Mouse (Mus musculus): ENCODE measurements around the gene Polr1c. TPM values are rescaled to one million over a fixed set of nuclear protein-coding genes. Genes with fewer than 3 reads are reported as not detected.

The Polr1c gene
- total RNA-seq (2023; ENCODE audit: inconsistent age) = 52.1 to 58.8 TPM (median 57.5 TPM) in 4 replicates

DNA sequence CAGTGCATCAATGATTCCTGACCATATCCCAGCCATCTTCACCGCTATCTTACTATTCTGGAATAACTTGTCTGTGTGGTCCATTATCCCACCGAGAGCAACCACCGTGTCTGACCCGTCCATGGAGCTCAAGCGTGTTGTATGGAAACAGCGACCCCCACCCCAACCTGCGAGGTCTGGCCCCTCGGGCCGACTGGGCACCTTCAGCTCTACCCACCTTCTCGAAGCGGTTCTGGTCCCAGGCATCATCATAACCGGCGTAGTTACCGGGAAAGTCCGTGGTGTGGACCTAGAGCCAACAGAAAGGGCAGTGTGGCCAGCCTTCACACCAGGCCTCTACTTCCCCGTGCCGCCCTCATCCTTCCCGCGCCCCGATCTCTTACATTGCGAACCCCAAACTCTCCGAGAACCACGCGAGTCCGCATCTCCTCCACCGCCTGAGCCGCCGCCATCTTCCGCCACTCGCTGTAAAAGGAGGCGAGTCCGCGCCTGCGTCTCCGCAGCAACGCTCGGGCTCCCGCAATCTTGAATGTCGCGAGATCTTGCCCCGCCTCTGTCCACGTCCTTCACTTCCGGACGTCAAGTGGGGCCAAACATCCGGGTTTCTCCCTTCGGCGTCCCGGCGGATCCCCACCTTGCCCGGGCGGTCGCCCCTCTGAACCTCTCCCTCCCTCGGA is at the start of gene Polr1c, which contains the start of gene Yipf3:
Gene Polr1c (minus strand): TSS at position 543 of the 677 bp plus-strand sequence.
Gene Yipf3 (plus strand): TSS at position 569 of the 677 bp plus-strand sequence.

DNA sequence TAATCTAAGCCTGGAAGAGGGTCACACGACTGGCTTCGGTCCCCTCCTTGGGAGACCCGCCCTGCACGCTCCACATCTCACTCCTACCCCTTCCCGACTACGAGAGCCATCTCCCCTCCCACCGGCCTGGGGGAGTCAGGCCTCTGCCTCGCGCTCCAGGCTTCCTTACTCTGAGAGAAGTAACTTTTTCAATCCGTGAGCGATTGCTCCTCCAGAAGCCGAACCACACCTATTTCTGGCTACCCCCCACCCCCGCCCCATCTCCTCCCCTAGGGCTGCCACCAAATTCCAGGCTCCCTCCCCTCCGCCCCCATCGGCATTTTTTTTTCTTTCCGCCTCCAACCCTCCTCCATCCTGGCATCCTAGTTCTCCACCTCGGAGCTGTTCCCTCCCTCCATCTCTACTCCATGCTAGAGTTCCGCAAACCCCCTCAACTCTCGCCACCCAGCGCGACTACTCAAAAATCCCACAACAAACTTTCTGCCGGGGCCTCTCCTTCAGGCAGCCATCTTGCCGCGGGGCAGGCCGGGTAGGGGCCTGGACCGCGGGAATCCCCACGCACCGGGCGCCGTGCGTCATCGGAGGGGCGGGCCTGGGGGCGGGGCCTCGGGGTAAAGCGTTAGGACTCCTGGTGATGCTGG is 34.7 kb upstream of the Polr1c start, which contains the start of gene Tjap1:
Gene Tjap1 (minus strand): TSS at position 544 of the 641 bp plus-strand sequence.

GRCm38 (mm10) chr17:46253452-46254084 is 5.7 kb upstream of the Polr1c start, which contains the start of gene Lrrc73:
Lrrc73 (plus strand) TSS chr17:46253531.

GRCm38 (mm10) chr17:46202421-46203071 is 45.3 kb downstream of the Polr1c start, which contains the start of the genes Polh and Xpo5:
Polh (minus strand) TSS chr17:46202645.
Xpo5 (plus strand) TSS chr17:46202782.

Other genes with a start within 250 kb of the Polr1c start
- gene Vegfa, start 215.7 kb downstream of the Polr1c start, total RNA-seq (2023; ENCODE audit: inconsistent age) = 7.6 to 11.4 TPM (median 9.0 TPM) in 4 replicates
- 47.3 to 60.2 TPM (median 53.7 TPM) in 4 replicates for gene Mrps18a, start 137.1 kb downstream of the Polr1c start, total RNA-seq (2023; ENCODE audit: inconsistent age)
- gene Rsph9, start 103.8 kb downstream of the Polr1c start, total RNA-seq (2023; ENCODE audit: inconsistent age) = 0.75 to 1.00 TPM in 2 of 4 replicates, not detected in the others
- 15.6 to 22.9 TPM (median 21.3 TPM) in 4 replicates for gene Mad2l1bp, start 94.5 kb downstream of the Polr1c start, total RNA-seq (2023; ENCODE audit: inconsistent age)
- gene Gtpbp2, start 87.0 kb downstream of the Polr1c start, total RNA-seq (2023; ENCODE audit: inconsistent age) = 235 to 259 TPM (median 246 TPM) in 4 replicates
- 13.6 to 16.2 TPM (median 15.4 TPM) in 4 replicates for gene Polh, start 45.4 kb downstream of the Polr1c start, total RNA-seq (2023; ENCODE audit: inconsistent age)
- gene Xpo5, start 45.3 kb downstream of the Polr1c start, total RNA-seq (2023; ENCODE audit: inconsistent age) = 38.1 to 43.0 TPM (median 40.4 TPM) in 4 replicates
- gene Yipf3, start within 50 bp of the Polr1c start, total RNA-seq (2023; ENCODE audit: inconsistent age) = 71.3 to 86.5 TPM (median 83.7 TPM) in 4 replicates
- gene Lrrc73, start 5.5 kb upstream of the Polr1c start, total RNA-seq (2023; ENCODE audit: inconsistent age) = 2.4 to 3.2 TPM (median 3.1 TPM) in 4 replicates
- 60.9 to 70.2 TPM (median 65.6 TPM) in 4 replicates for gene Tjap1, start 35.0 kb upstream of the Polr1c start, total RNA-seq (2023; ENCODE audit: inconsistent age)
- gene Dlk2, start 49.4 kb upstream of the Polr1c start, total RNA-seq (2023; ENCODE audit: inconsistent age) = not detected in 4 replicates
- gene Abcc10, start 80.3 kb upstream of the Polr1c start, total RNA-seq (2023; ENCODE audit: inconsistent age) = 13.3 to 15.3 TPM (median 14.8 TPM) in 4 replicates
- gene Zfp318, start 135.7 kb upstream of the Polr1c start, total RNA-seq (2023; ENCODE audit: inconsistent age) = 257 to 298 TPM (median 276 TPM) in 4 replicates
- gene Crip3, start 180.9 kb upstream of the Polr1c start, total RNA-seq (2023; ENCODE audit: inconsistent age) = 5.9 to 11.1 TPM (median 7.5 TPM) in 4 replicates
- not detected in 4 replicates for gene Slc22a7, start 190.4 kb upstream of the Polr1c start, total RNA-seq (2023; ENCODE audit: inconsistent age)
- gene Ttbk1, start 239.6 kb upstream of the Polr1c start, total RNA-seq (2023; ENCODE audit: inconsistent age) = 2.7 to 5.4 TPM (median 3.9 TPM) in 4 replicates
- gene Dnph1, start 248.7 kb upstream of the Polr1c start, total RNA-seq (2023; ENCODE audit: inconsistent age) = 0.45 to 0.71 TPM in 2 of 4 replicates, not detected in the others

Measured in B cell, adult (primary cell).